Mouse (Mus musculus): Measurements from ENCODE around the gene Anxa5. TPM values are rescaled to one million over a fixed set of nuclear protein-coding genes. Genes with fewer than 3 reads are reported as not detected.

The Anxa5 gene
- polyA plus RNA-seq, 1 experiment from 2014 or later: 74.7 TPM

DNA sequence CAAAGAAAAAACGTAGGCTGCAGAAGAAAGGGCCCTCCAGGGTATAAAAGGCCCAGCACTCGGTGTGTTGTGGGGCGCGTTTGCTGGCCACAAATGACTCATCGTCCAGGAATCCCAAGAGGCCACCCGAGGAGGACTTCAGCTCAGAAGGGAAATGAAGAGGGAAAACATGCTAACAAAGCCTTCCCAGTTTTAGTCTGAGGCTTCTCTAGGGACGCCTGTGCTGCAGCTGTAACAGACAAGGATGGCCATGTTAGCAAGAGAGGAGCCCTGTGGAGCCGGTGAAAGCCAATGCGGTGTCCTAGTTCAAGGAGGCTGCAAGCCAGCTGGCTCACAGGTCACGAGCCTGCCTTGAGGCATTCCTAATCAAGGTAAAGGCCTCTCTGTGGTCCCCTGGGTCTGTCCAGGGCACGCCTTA, 6.1 kb upstream of the Anxa5 start:
- peak overlapping the region; percentile 14; the same call in 1 of the 2 replicates for H3K4me2 ChIP-seq (ENCODE audit: low read length)
- H3K9me3 ChIP-seq (ENCODE audit: control insufficient read depth, low read length): no peaks in the 10 kb centered on the region
- no peak overlapping the region for H3K4me3 ChIP-seq (ENCODE audit: low read length)
- H3K9ac ChIP-seq (ENCODE audit: low read depth, low read length): no peak overlapping the region
- peaks cover 4% of the 10 kb centered on the region; the same call in 1 of the 2 replicates for H3K4me1 ChIP-seq (ENCODE audit: control insufficient read depth, insufficient read depth, low read depth, low read length)
- peak; percentile 82 for ATAC-seq
- no peaks in the 10 kb centered on the region for H3K27me3 ChIP-seq (replicated peaks; ENCODE audit: control insufficient read depth, insufficient read depth, low read length)
- H3K36me3 ChIP-seq (ENCODE audit: control insufficient read depth, insufficient read depth, low read length): no peaks in the 10 kb centered on the region
- peak overlapping the region; percentile 32 for H3K27ac ChIP-seq (ENCODE audit: low read depth, low read length)
- 5% methylated on average over 11 of the region's 11 CpGs for WGBS

DNA sequence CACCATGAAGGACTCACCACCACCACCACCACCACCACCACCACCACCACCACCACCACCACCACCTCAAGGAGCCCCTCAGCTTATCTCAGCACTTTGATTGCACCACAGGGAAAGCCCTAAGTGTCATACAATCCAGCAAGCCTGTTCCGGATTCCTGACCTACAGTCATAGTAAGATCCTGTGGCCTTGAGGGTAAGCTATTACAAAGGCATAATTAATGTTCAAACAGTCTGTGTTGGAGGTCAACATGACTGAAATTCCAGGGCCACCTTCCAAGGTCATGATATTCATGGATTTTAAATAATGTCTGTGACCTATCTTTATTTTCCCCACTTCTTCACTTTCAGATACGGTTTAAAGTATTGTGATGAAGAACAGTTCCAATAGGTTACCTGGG, 4.8 kb upstream of the Anxa5 start:
- Histone ChIP-seq H3K9me3 (ENCODE audit: control insufficient read depth, low read length) (no peaks in the 10 kb centered on the region), H3K9ac (ENCODE audit: low read depth, low read length) (no peak overlapping the region), H3K4me2 (ENCODE audit: low read length) (no peak overlapping the region), H3K36me3 (ENCODE audit: control insufficient read depth, insufficient read depth, low read length) (no peaks in the 10 kb centered on the region), H3K27ac (ENCODE audit: low read depth, low read length) (no peak overlapping the region), H3K27me3 (replicated peaks; ENCODE audit: control insufficient read depth, insufficient read depth, low read length) (no peaks in the 10 kb centered on the region), H3K4me3 (ENCODE audit: low read length) (no peak overlapping the region), H3K4me1 (ENCODE audit: control insufficient read depth, insufficient read depth, low read depth, low read length) (peaks cover 4% of the 10 kb centered on the region; the same call in 1 of the 2 replicates)
- no peak for ATAC-seq
- WGBS: 79% methylated on average over 2 of the region's 2 CpGs

DNA sequence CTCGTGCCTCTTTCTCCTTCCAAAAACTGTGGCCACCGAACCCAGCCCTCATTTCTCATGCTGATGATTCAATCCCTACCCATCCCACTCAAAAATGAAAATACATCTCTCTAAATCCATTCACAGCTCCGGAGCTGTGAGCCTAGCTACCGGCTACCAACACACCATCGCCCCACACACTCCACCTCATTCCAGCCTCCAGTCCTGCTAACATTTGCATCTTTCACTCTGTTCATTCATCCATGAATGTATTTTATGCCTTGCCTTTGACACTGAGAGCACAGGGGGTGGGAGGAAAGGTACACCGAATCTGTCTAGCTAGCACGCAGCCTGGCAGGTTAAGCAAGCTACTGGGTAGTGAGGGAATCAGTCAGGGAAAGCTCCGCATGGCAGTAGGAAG, 3.1 kb upstream of the Anxa5 start:
- WGBS: 68% methylated on average over 8 of the region's 8 CpGs
- no peak overlapping the region for H3K27ac ChIP-seq (ENCODE audit: low read depth, low read length)
- H3K36me3 ChIP-seq (ENCODE audit: control insufficient read depth, insufficient read depth, low read length): no peaks in the 10 kb centered on the region
- H3K27me3 ChIP-seq (replicated peaks; ENCODE audit: control insufficient read depth, insufficient read depth, low read length): no peaks in the 10 kb centered on the region
- no peak for ATAC-seq
- H3K9me3 ChIP-seq (ENCODE audit: control insufficient read depth, low read length): no peaks in the 10 kb centered on the region
- H3K4me3 ChIP-seq (ENCODE audit: low read length): no peak overlapping the region
- peaks cover 4% of the 10 kb centered on the region; the same call in 1 of the 2 replicates for H3K4me1 ChIP-seq (ENCODE audit: control insufficient read depth, insufficient read depth, low read depth, low read length)
- H3K4me2 ChIP-seq (ENCODE audit: low read length): no peak overlapping the region
- no peak overlapping the region for H3K9ac ChIP-seq (ENCODE audit: low read depth, low read length)

DNA sequence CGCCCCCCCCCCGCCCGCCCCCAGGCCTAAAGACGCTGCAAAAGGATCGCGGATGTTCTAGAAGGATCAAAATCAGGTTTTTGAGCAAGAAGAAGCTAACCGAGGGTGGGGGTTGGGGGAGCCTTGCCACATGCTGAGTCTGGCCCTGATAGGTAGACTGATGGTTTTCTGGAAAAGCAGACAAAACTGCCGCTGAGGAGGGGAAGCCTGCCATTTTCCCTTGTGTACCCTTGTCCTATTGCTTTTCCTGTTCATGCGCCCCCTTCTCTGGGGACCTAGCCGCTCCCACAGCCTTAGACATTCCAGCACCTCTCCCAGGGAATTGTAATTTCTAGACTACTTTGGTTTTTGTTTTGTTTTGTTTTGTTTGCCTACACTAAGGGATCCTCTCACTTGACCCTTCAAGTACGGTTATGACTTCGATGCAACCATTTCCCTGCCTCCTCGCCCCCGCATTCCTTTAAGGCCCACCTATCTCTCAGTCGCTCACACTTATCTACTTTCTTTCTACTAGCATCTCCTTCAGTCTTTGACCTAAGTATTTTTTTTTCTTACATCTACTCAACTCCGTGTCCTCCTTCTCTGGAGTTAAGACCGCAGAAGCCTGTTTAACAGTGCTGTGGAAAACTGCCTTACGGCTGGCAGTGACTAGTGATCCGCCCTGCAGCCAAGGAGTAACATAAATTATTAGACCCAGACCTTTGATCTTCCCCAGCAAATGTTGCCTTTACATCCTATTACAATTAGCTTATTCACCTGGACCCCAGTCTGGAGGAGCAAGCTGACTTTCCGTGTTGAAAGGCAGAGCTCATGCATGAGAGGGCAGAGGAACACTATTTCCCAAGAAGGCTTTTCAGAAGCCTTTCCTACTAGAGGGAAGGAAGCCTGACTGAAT, 814 bp upstream of the Anxa5 start:
- Histone ChIP-seq H3K4me3 (ENCODE audit: low read length) (peak overlapping the region; percentile 74), H3K27me3 (replicated peaks; ENCODE audit: control insufficient read depth, insufficient read depth, low read length) (no peaks in the 10 kb centered on the region), H3K9me3 (ENCODE audit: control insufficient read depth, low read length) (no peaks in the 10 kb centered on the region), H3K4me2 (ENCODE audit: low read length) (peak overlapping the region; percentile 98), H3K27ac (ENCODE audit: low read depth, low read length) (peak overlapping the region; percentile 59; the same call in 1 of the 2 replicates), H3K36me3 (ENCODE audit: control insufficient read depth, insufficient read depth, low read length) (no peaks in the 10 kb centered on the region), H3K9ac (ENCODE audit: low read depth, low read length) (peak overlapping the region; percentile 77), H3K4me1 (ENCODE audit: control insufficient read depth, insufficient read depth, low read depth, low read length) (peaks cover under 1% of the 10 kb centered on the region; the same call in 1 of the 2 replicates)
- peak; percentile 1; the same call in 1 of the 2 replicates for ATAC-seq
- WGBS: 37% methylated on average over 20 of the region's 20 CpGs

DNA sequence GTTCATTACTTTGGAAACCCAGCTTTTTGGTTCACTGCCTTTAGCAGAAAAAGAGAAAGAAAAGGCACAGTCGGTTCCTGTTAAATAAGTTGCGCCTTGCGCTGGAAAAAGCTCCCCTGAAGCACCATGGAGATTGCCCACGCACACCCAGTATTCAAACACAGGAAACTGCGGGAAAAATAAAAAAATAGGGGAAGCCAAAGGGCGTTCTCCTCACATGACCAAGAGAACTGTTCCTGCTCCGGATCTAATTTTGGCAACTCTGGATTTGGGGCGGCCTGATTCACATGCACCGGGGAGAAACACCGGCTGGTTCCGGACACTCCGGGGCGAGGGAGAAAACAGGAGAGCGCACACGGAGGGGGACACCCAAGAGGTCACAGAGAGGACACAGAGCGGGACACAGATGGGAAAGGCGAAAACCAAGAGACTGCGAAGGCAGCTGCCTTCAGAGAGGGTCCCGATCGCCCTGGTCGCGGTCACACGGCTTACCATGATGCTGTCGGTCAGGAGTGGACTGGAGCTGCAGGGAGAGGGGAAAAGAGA, 683 bp downstream of the Anxa5 start:
- peak overlapping the region; percentile 98 for H3K4me2 ChIP-seq (ENCODE audit: low read length)
- no peaks in the 10 kb centered on the region for H3K27me3 ChIP-seq (replicated peaks; ENCODE audit: control insufficient read depth, insufficient read depth, low read length)
- peak overlapping the region; percentile 41; the same call in 1 of the 2 replicates for H3K27ac ChIP-seq (ENCODE audit: low read depth, low read length)
- H3K4me1 ChIP-seq (ENCODE audit: control insufficient read depth, insufficient read depth, low read depth, low read length): no peaks in the 10 kb centered on the region; the same call in 1 of the 2 replicates
- ATAC-seq: no peak
- no peaks in the 10 kb centered on the region for H3K9me3 ChIP-seq (ENCODE audit: control insufficient read depth, low read length)
- H3K36me3 ChIP-seq (ENCODE audit: control insufficient read depth, insufficient read depth, low read length): no peaks in the 10 kb centered on the region
- peak overlapping the region; percentile 74 for H3K4me3 ChIP-seq (ENCODE audit: low read length)
- H3K9ac ChIP-seq (ENCODE audit: low read depth, low read length): peak overlapping the region; percentile 77
- WGBS: 1% methylated on average over 24 of the region's 24 CpGs

DNA sequence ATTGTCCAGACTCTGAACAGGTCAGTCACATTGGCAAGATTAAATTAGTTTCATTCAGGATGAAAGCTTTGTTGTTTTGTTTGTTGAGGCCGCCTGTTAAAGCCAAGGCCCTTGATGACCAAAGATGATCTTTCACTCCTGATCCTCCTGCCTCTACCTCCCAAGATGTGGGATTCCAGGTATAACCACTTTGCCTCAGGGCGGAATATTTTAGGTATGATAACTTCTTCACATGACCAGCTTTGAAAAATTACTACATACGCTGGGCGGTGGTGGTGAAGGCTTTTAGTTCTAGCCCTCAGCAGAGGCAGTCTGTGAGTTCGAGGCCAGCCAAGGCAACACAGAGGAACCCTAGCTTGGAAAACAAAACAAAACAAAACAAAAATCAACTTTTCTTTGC, 1.3 kb downstream of the Anxa5 start:
- no peaks in the 10 kb centered on the region for H3K36me3 ChIP-seq (ENCODE audit: control insufficient read depth, insufficient read depth, low read length)
- WGBS: 74% methylated on average over 5 of the region's 5 CpGs
- peak overlapping the region; percentile 98; the same call in 1 of the 2 replicates for H3K4me2 ChIP-seq (ENCODE audit: low read length)
- no peaks in the 10 kb centered on the region for H3K9me3 ChIP-seq (ENCODE audit: control insufficient read depth, low read length)
- ATAC-seq: no peak
- no peaks in the 10 kb centered on the region; the same call in 1 of the 2 replicates for H3K4me1 ChIP-seq (ENCODE audit: control insufficient read depth, insufficient read depth, low read depth, low read length)
- H3K9ac ChIP-seq (ENCODE audit: low read depth, low read length): no peak overlapping the region
- H3K27me3 ChIP-seq (replicated peaks; ENCODE audit: control insufficient read depth, insufficient read depth, low read length): no peaks in the 10 kb centered on the region
- H3K4me3 ChIP-seq (ENCODE audit: low read length): no peak overlapping the region; the same call in 1 of the 2 replicates
- H3K27ac ChIP-seq (ENCODE audit: low read depth, low read length): no peak overlapping the region

DNA sequence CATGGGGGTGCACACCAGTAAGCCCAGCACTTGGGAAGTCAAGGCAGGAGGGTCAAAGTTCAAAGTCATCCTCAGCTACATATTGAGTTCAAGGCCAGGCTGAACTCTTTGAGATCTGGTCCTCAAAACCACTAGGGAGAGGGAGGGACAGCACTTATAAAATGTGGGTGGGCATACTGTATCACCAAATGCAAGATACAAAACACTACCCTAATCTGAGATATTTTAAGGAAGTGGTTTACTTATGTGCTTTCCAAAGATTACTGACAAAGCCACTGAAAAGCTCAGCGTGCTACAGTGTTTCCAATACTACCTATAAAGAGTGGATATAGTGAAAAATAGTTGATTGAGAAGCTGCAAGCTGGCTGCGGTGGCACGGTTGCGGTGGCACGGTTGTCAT, 2.5 kb downstream of the Anxa5 start:
- ATAC-seq: no peak
- Histone ChIP-seq H3K27ac (ENCODE audit: low read depth, low read length) (no peak overlapping the region), H3K9ac (ENCODE audit: low read depth, low read length) (no peak overlapping the region), H3K9me3 (ENCODE audit: control insufficient read depth, low read length) (no peaks in the 10 kb centered on the region), H3K4me2 (ENCODE audit: low read length) (no peak overlapping the region), H3K4me3 (ENCODE audit: low read length) (no peak overlapping the region), H3K4me1 (ENCODE audit: control insufficient read depth, insufficient read depth, low read depth, low read length) (no peaks in the 10 kb centered on the region; the same call in 1 of the 2 replicates), H3K27me3 (replicated peaks; ENCODE audit: control insufficient read depth, insufficient read depth, low read length) (no peaks in the 10 kb centered on the region), H3K36me3 (ENCODE audit: control insufficient read depth, insufficient read depth, low read length) (no peaks in the 10 kb centered on the region)
- WGBS: 97% methylated on average over 5 of the region's 5 CpGs

DNA sequence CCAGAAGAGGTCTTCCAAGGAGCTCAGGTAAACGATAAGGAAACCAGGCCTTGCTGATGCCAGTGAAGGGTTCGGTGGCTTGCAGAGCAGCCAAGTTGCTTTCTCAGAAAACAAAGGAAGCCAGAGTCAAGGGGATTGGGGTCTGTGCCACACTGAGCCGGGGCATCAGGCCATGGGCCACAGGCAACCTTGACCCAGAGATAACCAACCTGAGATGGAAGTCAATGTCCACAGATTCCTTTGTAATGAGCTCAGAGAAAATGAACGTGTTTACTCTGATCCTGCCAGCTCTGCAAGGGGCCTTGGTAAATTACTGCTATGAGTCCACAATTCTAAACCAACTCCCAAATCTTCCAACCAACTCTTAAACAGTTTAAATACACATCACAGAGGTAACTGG, 3.8 kb downstream of the Anxa5 start:
- Histone ChIP-seq H3K9me3 (ENCODE audit: control insufficient read depth, low read length) (no peaks in the 10 kb centered on the region), H3K4me1 (ENCODE audit: control insufficient read depth, insufficient read depth, low read depth, low read length) (no peaks in the 10 kb centered on the region; the same call in 1 of the 2 replicates), H3K4me3 (ENCODE audit: low read length) (no peak overlapping the region), H3K9ac (ENCODE audit: low read depth, low read length) (no peak overlapping the region), H3K27ac (ENCODE audit: low read depth, low read length) (no peak overlapping the region), H3K4me2 (ENCODE audit: low read length) (no peak overlapping the region), H3K27me3 (replicated peaks; ENCODE audit: control insufficient read depth, insufficient read depth, low read length) (no peaks in the 10 kb centered on the region), H3K36me3 (ENCODE audit: control insufficient read depth, insufficient read depth, low read length) (no peaks in the 10 kb centered on the region)
- ATAC-seq: no peak
- WGBS: 80% methylated on average over 4 of the region's 4 CpGs

DNA sequence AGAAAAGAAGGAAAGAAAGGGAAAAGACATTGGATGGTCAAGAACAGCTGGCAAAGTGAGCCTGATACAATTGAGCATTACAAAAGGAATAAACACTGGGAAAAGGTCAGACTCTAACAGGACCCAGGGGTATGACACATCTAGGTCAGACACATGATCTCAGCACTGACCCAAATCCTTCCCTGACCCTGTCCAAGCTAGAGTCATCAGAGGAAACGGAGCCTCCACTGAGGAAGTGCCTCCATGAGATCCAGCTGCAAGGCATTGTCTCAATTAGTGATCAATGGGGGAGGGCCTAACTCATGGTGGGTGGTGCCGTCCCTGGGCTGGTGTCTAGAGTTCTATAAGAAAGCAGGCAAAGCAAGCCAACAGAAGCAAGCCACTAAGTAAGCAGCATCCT, 6.8 kb downstream of the Anxa5 start:
- no peaks in the 10 kb centered on the region for H3K27me3 ChIP-seq (replicated peaks; ENCODE audit: control insufficient read depth, insufficient read depth, low read length)
- H3K4me2 ChIP-seq (ENCODE audit: low read length): no peak overlapping the region
- no peaks in the 10 kb centered on the region for H3K9me3 ChIP-seq (ENCODE audit: control insufficient read depth, low read length)
- ATAC-seq: no peak
- no peak overlapping the region for H3K9ac ChIP-seq (ENCODE audit: low read depth, low read length)
- H3K4me1 ChIP-seq (ENCODE audit: control insufficient read depth, insufficient read depth, low read depth, low read length): no peaks in the 10 kb centered on the region
- H3K27ac ChIP-seq (ENCODE audit: low read depth, low read length): no peak overlapping the region
- H3K4me3 ChIP-seq (ENCODE audit: low read length): no peak overlapping the region
- 56% methylated on average over 2 of the region's 2 CpGs for WGBS
- H3K36me3 ChIP-seq (ENCODE audit: control insufficient read depth, insufficient read depth, low read length): no peaks in the 10 kb centered on the region
